Mouse (Mus musculus) lung, embryonic 15.5 days (tissue): ENCODE results near the gene S100pbp. TPM values are rescaled to one million over a fixed set of nuclear protein-coding genes. Genes with fewer than 3 reads are reported as not detected.

ENCODE experiments used
- ATAC-seq: fragments of 200-750 bp; cut with Nextera tagmentation; 2 replicates; pipeline ENCODE4 v1.8.0; 2017; ENCODE audit warnings: moderate number of reproducible peaks, borderline replicate concordance; ENCODE audit not compliant: low FRiP score, low TSS enrichment; ENCODE audit errors: extremely low read depth
- H3K27ac ChIP-seq: fragments of 300-500 bp; sonication (generic); 2 replicates; pipeline ENCODE4 v1.5.1; 2015; ENCODE audit warnings: moderate library complexity, mild to moderate bottlenecking, inconsistent platforms
- H3K27me3 ChIP-seq: fragments of 300-500 bp; sonication (generic); 2 replicates; pipeline ENCODE4 v1.6.1; 2015; ENCODE audit warnings: inconsistent platforms
- H3K36me3 ChIP-seq: fragments of 300-500 bp; sonication (generic); 2 replicates; pipeline ENCODE4 v1.6.1; 2015; ENCODE audit warnings: inconsistent platforms
- H3K4me1 ChIP-seq: fragments of 300-500 bp; sonication (generic); 2 replicates; pipeline ENCODE4 v1.6.1; 2015; ENCODE audit warnings: inconsistent platforms
- H3K4me2 ChIP-seq: fragments of 300-500 bp; sonication (generic); 2 replicates; pipeline ENCODE4 v1.6.1; 2015; ENCODE audit warnings: inconsistent platforms, mild to moderate bottlenecking, moderate library complexity
- H3K4me3 ChIP-seq: fragments of 300-500 bp; sonication (generic); 2 replicates; pipeline ENCODE4 v1.5.1; 2015; ENCODE audit warnings: mild to moderate bottlenecking, inconsistent platforms
- H3K9ac ChIP-seq: fragments of 300-500 bp; sonication (generic); 2 replicates; pipeline ENCODE4 v1.6.1; 2015; ENCODE audit warnings: inconsistent platforms
- H3K9me3 ChIP-seq: fragments of 300-500 bp; sonication (generic); 2 replicates; pipeline ENCODE4 v1.6.1; 2016; ENCODE audit warnings: inconsistent platforms
- WGBS: fragments of 180-500 bp; shearing (Covaris S2); methylation state at CpG from one replicate; pipeline ENCODE4 v1.1.7; 2015; 5-methylcytosine and 5-hydroxymethylcytosine counted together
- polyA plus RNA-seq: library from polyadenylated mRNA; unstranded; fragments of >200 nt; fragmentation: Nextera tagmentation; extraction: Ambion mirVana; gene quantifications from 2 replicates; pipeline ENCODE4 v1.2.1, GENCODE M21; 2015

The S100pbp gene
- polyA plus RNA-seq = 13.5 and 14.4 TPM in 2 replicates

DNA sequence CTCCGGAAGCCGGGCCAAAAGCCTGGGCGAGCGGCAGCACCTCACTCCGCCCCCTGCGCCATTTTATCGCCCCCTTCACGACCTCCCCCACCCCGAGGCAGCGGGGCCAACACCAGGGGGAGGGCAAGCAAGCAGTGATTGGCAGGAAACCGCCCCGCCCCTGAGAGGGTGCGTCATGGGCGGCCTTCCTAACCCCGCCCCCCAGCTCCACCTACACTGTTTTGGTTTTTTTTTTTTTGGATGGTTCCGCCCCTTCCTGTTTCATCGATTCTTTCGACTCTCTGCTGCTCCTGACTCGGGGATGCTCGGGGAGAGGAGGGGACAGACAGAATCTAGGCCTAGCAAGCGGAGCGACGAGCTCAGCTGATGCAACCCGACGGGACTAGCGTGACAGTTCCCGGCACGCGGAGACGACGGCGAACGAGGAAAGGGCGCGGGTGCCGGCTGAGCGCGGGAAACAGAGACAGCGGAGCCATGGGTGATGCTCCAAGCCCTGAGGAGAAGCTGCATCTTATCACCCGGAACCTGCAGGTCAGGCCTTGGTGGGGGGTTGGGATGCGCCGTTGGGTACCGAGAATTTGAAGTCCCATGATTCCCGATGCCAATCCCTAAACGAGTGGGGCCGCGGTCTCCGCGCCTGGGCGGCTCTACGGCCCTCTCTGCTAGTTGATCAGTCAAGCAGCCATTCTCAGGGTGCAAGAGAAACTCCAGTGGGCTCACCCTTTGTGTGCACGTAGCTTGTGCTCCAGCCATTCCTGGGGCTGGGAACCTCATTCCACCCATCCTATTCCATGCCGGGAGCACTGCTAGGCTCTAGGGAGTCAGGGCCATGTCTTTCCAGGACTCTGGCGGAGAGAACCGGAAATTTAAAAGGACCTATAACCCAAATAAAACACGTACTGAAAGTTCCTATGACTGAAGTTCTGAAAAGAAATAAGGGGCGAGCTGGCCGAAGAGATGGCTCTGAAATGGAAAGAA is at the start of gene S100pbp, which contains the start of gene Yars:
Gene S100pbp, minus strand, starts transcription at position 186 of the 978 bp plus-strand sequence.
Gene Yars, plus strand, starts transcription at position 219 of the 978 bp plus-strand sequence.
- peak within 1 kb of the TSS; percentile 75 for H3K4me2 ChIP-seq
- H3K4me3 ChIP-seq = peak within 1 kb of the TSS; percentile 92
- peaks cover 19% of the 10 kb centered on the region for H3K4me1 ChIP-seq
- H3K27ac ChIP-seq = peak within 1 kb of the TSS; percentile 89
- peak within 1 kb of the TSS; percentile 82 for H3K9ac ChIP-seq
- H3K36me3 ChIP-seq = no peaks in the 10 kb centered on the region
- no peaks in the 10 kb centered on the region for H3K27me3 ChIP-seq
- peak; percentile 94 for ATAC-seq
- no peaks in the 10 kb centered on the region for H3K9me3 ChIP-seq
- WGBS = under 1% methylated on average over 58 of the region's 58 CpGs

DNA sequence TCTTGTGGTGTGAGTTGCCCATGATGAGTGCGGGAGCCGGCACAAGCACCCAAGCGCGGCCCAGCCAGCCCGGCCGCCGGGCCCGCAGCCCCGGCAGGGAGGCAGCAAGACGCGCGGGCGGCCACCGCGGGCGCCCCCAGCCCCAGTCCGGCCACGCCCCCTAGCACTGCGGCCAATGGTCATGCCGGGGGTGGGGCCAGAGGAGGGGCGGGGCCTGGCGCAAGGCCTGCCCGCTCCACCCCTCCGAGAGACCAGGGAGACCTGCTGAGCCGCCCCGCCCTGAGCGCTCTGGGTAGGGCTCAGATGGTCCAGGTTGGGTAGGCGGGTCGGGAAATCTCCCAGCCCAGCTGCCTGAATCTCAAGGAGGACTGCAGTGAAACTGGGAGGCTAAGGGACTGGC is 49.5 kb upstream of the S100pbp start:
- Histone ChIP-seq H3K36me3 (no peaks in the 10 kb centered on the region), H3K27me3 (no peaks in the 10 kb centered on the region), H3K9me3 (no peaks in the 10 kb centered on the region), H3K4me2 (peak overlapping the region; percentile 99), H3K9ac (peak overlapping the region; percentile 63), H3K4me3 (peak overlapping the region; percentile 74), H3K27ac (no peak overlapping the region), H3K4me1 (peaks cover 62% of the 10 kb centered on the region)
- ATAC-seq = peak; percentile 86
- under 1% methylated on average over 29 of the region's 29 CpGs for WGBS

- Histone ChIP-seq H3K36me3 (no peaks in the 10 kb centered on the region), H3K4me3 (peak overlapping the region; percentile 74), H3K27me3 (no peaks in the 10 kb centered on the region), H3K9me3 (no peaks in the 10 kb centered on the region), H3K27ac (no peak overlapping the region), H3K4me1 (peaks cover 64% of the 10 kb centered on the region), H3K4me2 (peak overlapping the region; percentile 99), H3K9ac (peak overlapping the region; percentile 63)
- 1% methylated on average over 23 of the region's 23 CpGs for WGBS
- ATAC-seq = peak; percentile 8; the same call in 1 of the 2 replicates
Observed at GRCm38 (mm10) chr4:129238579-129239016, 49.1 kb upstream of the S100pbp start.

DNA sequence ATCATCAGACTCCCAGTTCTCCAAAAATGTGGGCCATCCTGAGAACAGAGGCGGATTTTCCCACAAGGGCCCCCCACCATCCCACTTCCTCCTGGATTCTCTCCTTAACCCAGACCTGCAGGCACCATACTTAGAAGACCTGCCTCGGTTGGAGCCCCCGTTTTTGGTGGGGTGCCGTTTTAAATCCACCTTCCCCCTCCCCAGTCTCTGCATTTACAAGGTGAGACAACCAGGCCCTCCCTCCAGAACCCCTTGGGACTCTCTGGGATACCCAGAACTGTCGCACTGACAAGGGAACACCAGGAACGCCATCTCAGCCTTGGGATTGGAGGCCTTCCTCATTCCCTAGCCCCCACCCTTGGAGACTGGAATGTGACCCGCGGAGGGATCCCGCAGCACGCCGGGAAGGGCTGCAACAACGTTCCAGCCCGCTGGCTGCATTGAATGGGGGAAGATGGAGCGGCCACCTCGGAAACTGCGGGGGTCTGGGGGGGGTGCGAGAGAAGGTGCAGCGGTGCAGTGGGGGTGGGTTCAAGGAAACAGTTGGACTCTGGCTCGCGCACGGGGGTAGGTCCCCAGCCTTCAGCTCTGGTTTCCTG is 48.4 kb upstream of the S100pbp start:
- Histone ChIP-seq H3K36me3 (no peaks in the 10 kb centered on the region), H3K9ac (peak overlapping the region; percentile 63; the same call in 1 of the 2 replicates)

DNA sequence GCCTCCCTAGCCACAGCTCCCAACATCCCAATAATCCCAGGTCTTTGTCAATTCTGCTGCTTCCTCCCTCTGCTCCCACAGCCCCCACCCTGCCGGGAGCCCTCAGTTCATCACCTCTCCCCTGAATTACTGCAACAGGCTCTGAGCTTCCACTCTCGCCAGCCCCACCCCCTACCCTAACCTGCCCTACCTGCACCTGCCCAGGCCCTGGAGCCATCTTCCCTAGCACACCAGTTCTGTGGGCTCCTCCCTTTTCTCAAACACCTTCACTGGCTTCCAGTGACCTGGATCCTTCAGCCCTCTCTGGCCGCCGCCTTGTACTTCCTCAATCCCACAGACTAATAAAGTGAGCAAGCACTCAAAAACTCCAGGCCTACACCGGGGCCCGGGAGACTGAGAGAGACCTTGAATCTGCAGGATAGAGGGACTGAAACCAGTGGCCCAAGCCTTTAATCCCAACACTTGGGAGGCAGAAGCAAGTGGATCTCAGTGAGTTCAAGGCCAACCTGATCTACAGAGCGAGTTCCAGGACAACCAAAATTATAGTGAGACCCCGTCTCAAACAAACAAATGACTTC is 46.8 kb upstream of the S100pbp start:
- H3K4me2 ChIP-seq = no peak overlapping the region
- no peak overlapping the region for H3K27ac ChIP-seq
- 73% methylated on average over 8 of the region's 8 CpGs for WGBS
- no peaks in the 10 kb centered on the region for H3K36me3 ChIP-seq
- H3K9ac ChIP-seq = no peak overlapping the region
- ATAC-seq = no peak
- H3K4me3 ChIP-seq = no peak overlapping the region
- no peaks in the 10 kb centered on the region for H3K9me3 ChIP-seq
- no peaks in the 10 kb centered on the region for H3K27me3 ChIP-seq
- H3K4me1 ChIP-seq = peaks cover 69% of the 10 kb centered on the region

More for the DNA sequence above, 48.4 kb upstream of the S100pbp start:
- ATAC-seq = no peak
- Histone ChIP-seq H3K27me3 (no peaks in the 10 kb centered on the region), H3K9me3 (no peaks in the 10 kb centered on the region), H3K4me1 (peaks cover 64% of the 10 kb centered on the region), H3K4me2 (peak overlapping the region; percentile 99), H3K4me3 (peak overlapping the region; percentile 74), H3K27ac (no peak overlapping the region)
- WGBS = 10% methylated on average over 21 of the region's 21 CpGs

GRCm38 (mm10) chr4:129235147-129235546 is 45.6 kb upstream of the S100pbp start:
- WGBS = 63% methylated on average over 3 of the region's 3 CpGs
- Histone ChIP-seq H3K9ac (no peak overlapping the region), H3K4me1 (peaks cover 75% of the 10 kb centered on the region), H3K36me3 (no peaks in the 10 kb centered on the region), H3K27ac (no peak overlapping the region), H3K4me2 (no peak overlapping the region), H3K4me3 (no peak overlapping the region), H3K9me3 (no peaks in the 10 kb centered on the region), H3K27me3 (no peaks in the 10 kb centered on the region)
- ATAC-seq = no peak

GRCm38 (mm10) chr4:129234488-129234887 is 45.0 kb upstream of the S100pbp start:
- no peaks in the 10 kb centered on the region for H3K27me3 ChIP-seq
- H3K27ac ChIP-seq = peak overlapping the region; percentile 25; the same call in 1 of the 2 replicates
- H3K9me3 ChIP-seq = no peaks in the 10 kb centered on the region
- 19% methylated on average over 7 of the region's 7 CpGs for WGBS
- peaks cover 73% of the 10 kb centered on the region for H3K4me1 ChIP-seq
- H3K9ac ChIP-seq = no peak overlapping the region
- ATAC-seq = no peak
- no peak overlapping the region for H3K4me3 ChIP-seq
- 0 out of 2 replicates have a peak overlapping the region, but pooled peaks have one; percentile 1 for H3K4me2 ChIP-seq
- H3K36me3 ChIP-seq = no peaks in the 10 kb centered on the region

DNA sequence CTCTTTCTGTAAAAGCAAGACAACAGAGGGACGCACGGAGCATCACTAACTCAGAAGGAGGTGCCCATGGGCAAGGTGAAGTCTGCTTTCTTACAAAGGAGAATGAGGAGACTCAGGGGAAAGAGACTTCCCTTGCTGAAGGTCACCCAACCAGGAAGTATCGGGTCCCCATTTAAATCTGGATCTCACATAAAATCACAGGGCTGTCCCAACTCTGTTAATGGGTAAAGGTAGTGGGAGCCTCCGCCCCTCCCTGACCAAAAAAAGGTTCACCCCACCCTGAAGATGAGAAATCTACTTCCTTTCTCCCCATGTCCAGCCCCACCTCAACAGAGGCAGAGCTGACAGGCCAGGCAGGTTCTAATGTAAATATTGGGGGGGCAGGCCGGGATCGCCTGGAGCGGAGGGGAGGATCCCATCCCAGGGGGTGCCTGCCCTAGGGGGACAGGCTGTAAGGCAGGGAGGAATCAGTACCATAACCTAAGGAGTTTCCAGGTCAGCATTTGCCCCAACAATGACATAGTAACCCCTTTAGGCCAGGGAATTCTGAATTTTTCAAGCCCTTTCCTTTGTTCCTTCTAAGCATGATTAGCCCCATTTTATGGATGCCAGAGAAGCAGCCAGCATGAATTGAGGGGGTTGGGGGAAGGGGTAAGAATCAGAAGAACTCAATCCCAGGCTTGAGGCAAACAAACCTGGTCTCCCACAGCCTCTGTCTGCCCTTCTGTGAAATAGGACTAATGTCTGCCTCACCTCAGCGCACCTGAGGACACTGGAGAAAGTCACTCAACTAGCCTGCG is 43.2 kb upstream of the S100pbp start:
- ATAC-seq = no peak
- Histone ChIP-seq H3K27ac (peak overlapping the region; percentile 69), H3K4me3 (no peak overlapping the region), H3K4me1 (peaks cover 65% of the 10 kb centered on the region), H3K4me2 (no peak overlapping the region), H3K9me3 (no peaks in the 10 kb centered on the region), H3K9ac (no peak overlapping the region), H3K36me3 (no peaks in the 10 kb centered on the region), H3K27me3 (no peaks in the 10 kb centered on the region)
- WGBS = 69% methylated on average over 9 of the region's 9 CpGs

- peak overlapping the region; percentile 69 for H3K27ac ChIP-seq
- H3K4me3 ChIP-seq = no peak overlapping the region
- H3K9me3 ChIP-seq = no peaks in the 10 kb centered on the region
- 0 out of 2 replicates have a peak overlapping the region, but pooled peaks have one; percentile 6 for H3K4me2 ChIP-seq
- no peaks in the 10 kb centered on the region for H3K36me3 ChIP-seq
- H3K27me3 ChIP-seq = peaks cover 9% of the 10 kb centered on the region; the same call in 1 of the 2 replicates
- ATAC-seq = peak; percentile 39
- peaks cover 65% of the 10 kb centered on the region for H3K4me1 ChIP-seq
- 52% methylated on average over 12 of the region's 12 CpGs for WGBS
- H3K9ac ChIP-seq = no peak overlapping the region
Observed at GRCm38 (mm10) chr4:129231594-129232450, 42.3 kb upstream of the S100pbp start.

- H3K27ac ChIP-seq = 0 out of 2 replicates have a peak overlapping the region, but pooled peaks have one; percentile 69
- H3K9ac ChIP-seq = no peak overlapping the region
- H3K9me3 ChIP-seq = no peaks in the 10 kb centered on the region
- 61% methylated on average over 8 of the region's 8 CpGs for WGBS
- no peak for ATAC-seq
- H3K36me3 ChIP-seq = no peaks in the 10 kb centered on the region
- peaks cover 68% of the 10 kb centered on the region for H3K4me1 ChIP-seq
- H3K27me3 ChIP-seq = peaks cover 9% of the 10 kb centered on the region; the same call in 1 of the 2 replicates
- no peak overlapping the region for H3K4me3 ChIP-seq
- H3K4me2 ChIP-seq = no peak overlapping the region
Observed at GRCm38 (mm10) chr4:129230926-129231325, 41.4 kb upstream of the S100pbp start.
